Mouse (Mus musculus) adrenal gland, postnatal 25 days (tissue): ENCODE measurements around the gene Olfr1032. TPM values are rescaled to one million over a fixed set of nuclear protein-coding genes. Genes with fewer than 3 reads are reported as not detected.
"Not testable (repeated sequence)": the region's sequence is repeated elsewhere in the genome, so short reads cannot be mapped to it uniquely, and the experiment has no call there.

Source experiments
- DNase-seq: peaks from one replicate; pipeline ENCODE4 v3.0.0; 2021; ENCODE audit warnings: mixed read lengths
- long read RNA-seq: library from polyadenylated mRNA; stranded (forward); transcript quantifications from one replicate; pipeline ENCODE4 v2.0.0, GENCODE M21; 2021
- total RNA-seq: library from RNA; stranded (reverse); gene quantifications from 2 replicates; pipeline ENCODE4 v1.2.3, GENCODE M21; 2021

The Olfr1032 gene
- not detected in 2 replicates for total RNA-seq
- long read RNA-seq: 0 reads

GRCm38 (mm10) chr2:86005240-86005639, at the start of gene Olfr1032:
Gene Olfr1032 (plus strand): TSS chr2:86005540.
- DNase-seq: no peak

- no peak for DNase-seq
These were observed 31.7 kb upstream of the Olfr1032 start, which contains the start of gene Olfr1029 for GRCm38 (mm10) chr2:85973595-85973994. Gene Olfr1029 (plus strand): TSS chr2:85973895.

- no peak for DNase-seq
These were observed 26.4 kb upstream of the Olfr1032 start, which contains the start of gene Olfr1030 for GRCm38 (mm10) chr2:85978976-85979375. Gene Olfr1030 (plus strand): TSS chr2:85979276.

GRCm38 (mm10) chr2:85990004-85990403, 15.3 kb upstream of the Olfr1032 start, which contains the start of gene Olfr1031:
Gene Olfr1031 (plus strand): TSS chr2:85990304.
- DNase-seq: no peak

- DNase-seq: not testable (repeated sequence)
These were observed 15.1 kb downstream of the Olfr1032 start, which contains the start of gene Olfr1033 for GRCm38 (mm10) chr2:86020406-86020805. Gene Olfr1033 (plus strand): TSS chr2:86020633.

- DNase-seq: not testable (repeated sequence)
These were observed 16.2 kb downstream of the Olfr1032 start for GRCm38 (mm10) chr2:86021518-86021917.

GRCm38 (mm10) chr2:86045561-86045960, 40.2 kb downstream of the Olfr1032 start, which contains the start of gene Olfr1034:
Gene Olfr1034 (plus strand): TSS chr2:86045861.
- no peak for DNase-seq

GRCm38 (mm10) chr2:86050777-86051176, 45.4 kb downstream of the Olfr1032 start:
- DNase-seq: not testable (repeated sequence)

Other genes with a start within 250 kb of the Olfr1032 start
- gene Olfr1012, start 242.8 kb upstream of the Olfr1032 start, total RNA-seq: not detected in 2 replicates
- 0.06 TPM in 1 of 2 replicates, not detected in the other for gene Olfr1013, start 238.4 kb upstream of the Olfr1032 start, total RNA-seq
- gene Olfr1014, start 232.8 kb upstream of the Olfr1032 start, total RNA-seq: 0.38 TPM in 1 of 2 replicates, not detected in the other
- not detected in 2 replicates for gene Olfr1015, start 223.5 kb upstream of the Olfr1032 start, total RNA-seq
- gene Olfr1016, start 203.0 kb upstream of the Olfr1032 start, total RNA-seq: not detected in 2 replicates
- gene Olfr1018, start 187.1 kb upstream of the Olfr1032 start, total RNA-seq: not detected in 2 replicates
- not detected in 2 replicates for gene Olfr1019, start 160.1 kb upstream of the Olfr1032 start, total RNA-seq
- not detected in 2 replicates for gene Olfr1020, start 158.5 kb upstream of the Olfr1032 start, total RNA-seq
- not detected in 2 replicates for gene Olfr1022, start 136.9 kb upstream of the Olfr1032 start, total RNA-seq
- gene Olfr1023, start 119.9 kb upstream of the Olfr1032 start, total RNA-seq: not detected in 2 replicates
- not detected in 2 replicates for gene Olfr1024, start 100.5 kb upstream of the Olfr1032 start, total RNA-seq
- gene Olfr1025-ps1, start 90.3 kb upstream of the Olfr1032 start, total RNA-seq: not detected in 2 replicates
- gene Olfr1026, start 84.0 kb upstream of the Olfr1032 start, total RNA-seq: not detected in 2 replicates
- not detected in 2 replicates for gene Olfr1028, start 55.1 kb upstream of the Olfr1032 start, total RNA-seq
- gene Olfr1029, start 31.6 kb upstream of the Olfr1032 start, total RNA-seq: not detected in 2 replicates
- not detected in 2 replicates for gene Olfr1030, start 26.3 kb upstream of the Olfr1032 start, total RNA-seq
- not detected in 2 replicates for gene Olfr1031, start 15.2 kb upstream of the Olfr1032 start, total RNA-seq
- gene Olfr1033, start 15.1 kb downstream of the Olfr1032 start, total RNA-seq: 4.5 and 4.9 TPM in 2 replicates
- gene Olfr1034, start 40.3 kb downstream of the Olfr1032 start, total RNA-seq: 0.29 and 0.33 TPM in 2 replicates
- not detected in 2 replicates for gene Olfr1036, start 68.5 kb downstream of the Olfr1032 start, total RNA-seq
- gene Olfr1037, start 81.8 kb downstream of the Olfr1032 start, total RNA-seq: not detected in 2 replicates
- not detected in 2 replicates for gene Olfr1039, start 130.4 kb downstream of the Olfr1032 start, total RNA-seq
- not detected in 2 replicates for gene Olfr1040, start 141.2 kb downstream of the Olfr1032 start, total RNA-seq
- gene Olfr1042, start 156.3 kb downstream of the Olfr1032 start, total RNA-seq: not detected in 2 replicates
- gene Olfr1043, start 162.0 kb downstream of the Olfr1032 start, total RNA-seq: not detected in 2 replicates
- gene Olfr1044, start 172.3 kb downstream of the Olfr1032 start, total RNA-seq: not detected in 2 replicates
- not detected in 2 replicates for gene Olfr52, start 180.1 kb downstream of the Olfr1032 start, total RNA-seq
- gene Olfr1045, start 197.5 kb downstream of the Olfr1032 start, total RNA-seq: not detected in 2 replicates
- gene Olfr1046, start 213.8 kb downstream of the Olfr1032 start, total RNA-seq: not detected in 2 replicates
- not detected in 2 replicates for gene Olfr1047, start 225.9 kb downstream of the Olfr1032 start, total RNA-seq
- not detected in 2 replicates for gene Olfr1048, start 234.7 kb downstream of the Olfr1032 start, total RNA-seq